Mouse (Mus musculus) hindbrain, embryonic 11.5 days (tissue): Measurements from ENCODE around the gene Agpat4. TPM values are rescaled to one million over a fixed set of nuclear protein-coding genes. Genes with fewer than 3 reads are reported as not detected.

Experiments
- ATAC-seq: fragments of 200-750 bp; cut with Nextera tagmentation; 2 replicates; pipeline ENCODE4 v1.8.0; 2017; ENCODE audit warnings: mild to moderate bottlenecking, moderate TSS enrichment, moderate library complexity; ENCODE audit not compliant: low FRiP score
- DNase-seq: peaks from one replicate; pipeline ENCODE4 v3.0.0-alpha.2; 2015; ENCODE audit warnings: low spot score
- H3K27ac ChIP-seq: fragments of 300-500 bp; sonication (generic); 2 replicates; pipeline ENCODE4 v1.5.1; 2014; ENCODE audit warnings: mild to moderate bottlenecking, low read depth, low read length
- H3K27me3 ChIP-seq: fragments of 300-500 bp; sonication (generic); 2 replicates; pipeline ENCODE4 v1.6.1; 2014; ENCODE audit warnings: mild to moderate bottlenecking, low read length, moderate library complexity, mixed read lengths; ENCODE audit not compliant: control insufficient read depth, insufficient read depth
- H3K36me3 ChIP-seq: fragments of 300-500 bp; sonication (generic); 2 replicates; pipeline ENCODE4 v1.6.1; 2014; ENCODE audit warnings: mild to moderate bottlenecking, low read length, moderate library complexity, mixed read lengths; ENCODE audit not compliant: control insufficient read depth, insufficient read depth
- H3K4me1 ChIP-seq: fragments of 300-500 bp; sonication (generic); replicated peaks from 2 replicates; pipeline ENCODE4 v1.6.1; 2014; ENCODE audit warnings: low read length, mixed read lengths; ENCODE audit not compliant: control insufficient read depth, insufficient read depth
- H3K4me2 ChIP-seq: fragments of 300-500 bp; sonication (generic); replicated peaks from 2 replicates; pipeline ENCODE4 v1.6.1; 2014; ENCODE audit warnings: mild to moderate bottlenecking, low read depth, low read length
- H3K4me3 ChIP-seq: fragments of 300-500 bp; sonication (generic); 2 replicates; pipeline ENCODE4 v1.5.1; 2014; ENCODE audit warnings: low read depth, low read length
- H3K9ac ChIP-seq: fragments of 300-500 bp; sonication (generic); 2 replicates; pipeline ENCODE4 v1.6.1; 2014; ENCODE audit warnings: low read depth, low read length
- H3K9me3 ChIP-seq: fragments of 300-500 bp; sonication (generic); 2 replicates; pipeline ENCODE4 v1.6.1; 2016; ENCODE audit warnings: low read length; ENCODE audit not compliant: control insufficient read depth
- WGBS: fragments of 180-500 bp; shearing (Covaris S2); extraction: QIAGEN DNeasy Blood & Tissue Kit; methylation state at CpG from one replicate; pipeline ENCODE4 v1.1.7; 2014; 5-methylcytosine and 5-hydroxymethylcytosine counted together
- polyA plus RNA-seq: library from polyadenylated mRNA; unstranded; fragments of >200 nt; fragmentation: Nextera tagmentation; extraction: Ambion mirVana; gene quantifications from 2 replicates; pipeline ENCODE4 v1.2.1, GENCODE M21; 2014

The Agpat4 gene
- polyA plus RNA-seq, 1 experiment from 2014 or later: 28.5 TPM

DNA sequence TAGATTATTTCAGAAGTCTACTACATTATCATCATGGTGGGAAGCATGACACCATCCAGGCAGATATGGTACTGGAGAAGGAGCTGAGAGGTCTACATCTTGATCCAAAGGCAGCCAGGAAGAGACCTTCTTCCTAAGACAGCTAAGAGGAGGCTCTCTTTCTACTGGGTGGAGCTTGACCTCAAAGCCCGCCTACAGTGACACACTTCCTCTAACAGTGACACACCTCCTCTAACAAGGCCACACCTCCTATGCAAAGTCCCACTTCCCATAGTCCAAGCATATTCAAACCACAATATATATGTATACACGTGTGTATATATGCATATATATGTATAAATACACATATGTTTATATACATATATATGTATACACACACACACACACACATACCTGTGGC is 32.5 kb downstream of the Agpat4 start:
- Histone ChIP-seq H3K27me3 (no peaks in the 10 kb centered on the region), H3K4me2 (no peak overlapping the region), H3K4me3 (no peak overlapping the region), H3K9me3 (no peaks in the 10 kb centered on the region), H3K27ac (no peak overlapping the region), H3K4me1 (no peaks in the 10 kb centered on the region), H3K36me3 (no peaks in the 10 kb centered on the region), H3K9ac (no peak overlapping the region)
- WGBS: 97% methylated on average over 2 of the region's 2 CpGs
- no peak for ATAC-seq
- no peak for DNase-seq

DNA sequence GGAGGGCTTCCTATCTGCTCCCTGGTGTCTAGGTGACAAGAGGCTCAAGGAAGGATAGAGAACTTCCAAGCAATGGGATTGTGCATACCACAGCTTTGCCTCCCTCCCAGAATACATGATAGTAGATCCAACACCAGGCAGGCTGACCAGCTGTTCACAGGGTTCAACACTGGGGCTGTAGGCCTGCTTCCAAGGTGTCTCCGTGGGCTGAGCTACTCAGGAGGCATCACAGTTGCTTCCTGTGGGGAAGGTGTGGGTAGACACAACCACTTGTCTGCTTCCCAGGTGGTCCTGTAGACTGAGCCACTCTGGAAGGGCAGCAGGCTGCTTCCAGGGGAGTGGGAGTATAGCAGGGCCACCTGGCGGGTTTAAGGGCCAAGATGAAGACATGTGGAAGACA is 35.8 kb downstream of the Agpat4 start:
- Histone ChIP-seq H3K4me2 (no peak overlapping the region), H3K9ac (no peak overlapping the region), H3K36me3 (no peaks in the 10 kb centered on the region)

DNA sequence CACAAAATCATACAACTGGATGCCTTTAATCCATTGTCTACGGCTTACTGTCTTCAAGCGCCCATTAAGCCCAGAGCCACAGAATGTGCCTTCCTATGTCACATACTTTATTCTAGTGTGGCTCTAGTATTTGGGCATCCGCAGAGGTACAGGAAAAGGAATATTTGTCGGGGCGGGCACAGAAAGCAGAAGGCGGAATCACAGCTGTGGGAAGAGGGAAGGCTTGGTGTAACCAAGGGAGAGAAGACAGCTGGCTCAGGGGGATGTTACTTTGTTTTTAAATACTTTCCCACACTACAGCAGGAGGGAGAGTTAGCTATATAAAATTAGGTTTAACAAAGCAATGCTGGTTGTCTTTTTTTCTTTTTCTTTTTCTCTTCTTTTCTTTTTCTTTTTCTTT is 36.7 kb downstream of the Agpat4 start:
- 86% methylated on average over 6 of the region's 6 CpGs for whole genome bisulfite sequencing
- no peak overlapping the region for H3K4me3 ChIP-seq
- H3K4me1 ChIP-seq: no peaks in the 10 kb centered on the region
- ATAC-seq (no peak), DNase-seq (no peak)
- H3K4me2 ChIP-seq: no peak overlapping the region
- no peaks in the 10 kb centered on the region for H3K9me3 ChIP-seq
- no peak overlapping the region for H3K9ac ChIP-seq
- no peak overlapping the region for H3K27ac ChIP-seq
- no peaks in the 10 kb centered on the region for H3K36me3 ChIP-seq
- no peaks in the 10 kb centered on the region for H3K27me3 ChIP-seq

More for the DNA sequence above, 35.8 kb downstream of the Agpat4 start:
- H3K27ac ChIP-seq: no peak overlapping the region
- H3K4me1 ChIP-seq: no peaks in the 10 kb centered on the region
- H3K27me3 ChIP-seq: no peaks in the 10 kb centered on the region
- ATAC-seq (no peak), DNase-seq (no peak)
- WGBS: 62% methylated on average over 2 of the region's 2 CpGs
- H3K9me3 ChIP-seq: no peaks in the 10 kb centered on the region
- no peak overlapping the region for H3K4me3 ChIP-seq

- H3K27me3 ChIP-seq: no peaks in the 10 kb centered on the region
- ATAC-seq (no peak), DNase-seq (no peak)
- no peak overlapping the region for H3K27ac ChIP-seq
- no peak overlapping the region for H3K4me2 ChIP-seq
- H3K4me1 ChIP-seq: no peaks in the 10 kb centered on the region
- H3K9me3 ChIP-seq: no peaks in the 10 kb centered on the region
- H3K9ac ChIP-seq: no peak overlapping the region
- H3K4me3 ChIP-seq: no peak overlapping the region
- H3K36me3 ChIP-seq: no peaks in the 10 kb centered on the region
- WGBS: 73% methylated on average over 4 of the region's 4 CpGs
These were observed 37.4 kb downstream of the Agpat4 start for GRCm38 (mm10) chr17:12155872-12156271.

GRCm38 (mm10) chr17:12156661-12157060 is 38.2 kb downstream of the Agpat4 start:
- ATAC-seq: no peak
- H3K27me3 ChIP-seq: no peaks in the 10 kb centered on the region
- 38% methylated on average over 3 of the region's 3 CpGs for WGBS

DNA sequence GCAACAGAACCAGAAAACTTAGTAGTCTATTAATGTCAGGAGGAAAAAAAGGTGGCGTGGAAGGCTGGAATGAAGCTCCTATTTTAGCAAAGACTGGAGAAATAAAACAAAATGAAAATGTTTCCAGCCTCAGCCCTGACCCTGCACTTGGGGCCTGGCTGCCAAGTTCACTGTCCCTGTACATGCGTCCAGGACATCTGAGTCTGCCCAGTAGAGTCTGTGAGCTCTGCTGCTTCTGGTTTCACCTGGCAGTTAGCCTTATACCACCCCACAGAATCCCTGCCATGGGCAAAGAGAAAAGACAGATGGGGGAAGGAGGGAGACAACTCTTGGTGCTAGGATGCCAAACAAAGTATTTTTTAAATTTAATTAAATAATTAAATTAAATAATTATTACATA is 38.7 kb downstream of the Agpat4 start:
- H3K36me3 ChIP-seq: no peaks in the 10 kb centered on the region
- ATAC-seq (no peak), DNase-seq (no peak)
- 86% methylated on average over 2 of the region's 2 CpGs for WGBS
- no peak overlapping the region for H3K27ac ChIP-seq
- H3K4me3 ChIP-seq: no peak overlapping the region
- H3K4me1 ChIP-seq: no peaks in the 10 kb centered on the region
- no peak overlapping the region for H3K9ac ChIP-seq
- no peak overlapping the region for H3K4me2 ChIP-seq
- H3K9me3 ChIP-seq: no peaks in the 10 kb centered on the region
- no peaks in the 10 kb centered on the region for H3K27me3 ChIP-seq

More at GRCm38 (mm10) chr17:12156661-12157060, 38.2 kb downstream of the Agpat4 start:
- no peak overlapping the region for H3K4me2 ChIP-seq
- no peak overlapping the region for H3K4me3 ChIP-seq
- H3K9me3 ChIP-seq: no peaks in the 10 kb centered on the region
- no peaks in the 10 kb centered on the region for H3K4me1 ChIP-seq
- no peak for DNase-seq
- no peak overlapping the region for H3K9ac ChIP-seq
- H3K27ac ChIP-seq: no peak overlapping the region
- H3K36me3 ChIP-seq: no peaks in the 10 kb centered on the region

- 87% methylated on average over 16 of the region's 16 CpGs for WGBS
- no peaks in the 10 kb centered on the region for H3K9me3 ChIP-seq
- ATAC-seq (no peak), DNase-seq (no peak)
- H3K4me2 ChIP-seq: no peak overlapping the region
- no peak overlapping the region for H3K27ac ChIP-seq
- no peak overlapping the region for H3K9ac ChIP-seq
- H3K27me3 ChIP-seq: no peaks in the 10 kb centered on the region
- 0 out of 2 replicates have a peak, but pooled peaks cover 2% of the 10 kb centered on the region for H3K4me1 ChIP-seq
- no peaks in the 10 kb centered on the region for H3K36me3 ChIP-seq
- no peak overlapping the region for H3K4me3 ChIP-seq
These were observed 40.9 kb downstream of the Agpat4 start for GRCm38 (mm10) chr17:12159187-12160060.

DNA sequence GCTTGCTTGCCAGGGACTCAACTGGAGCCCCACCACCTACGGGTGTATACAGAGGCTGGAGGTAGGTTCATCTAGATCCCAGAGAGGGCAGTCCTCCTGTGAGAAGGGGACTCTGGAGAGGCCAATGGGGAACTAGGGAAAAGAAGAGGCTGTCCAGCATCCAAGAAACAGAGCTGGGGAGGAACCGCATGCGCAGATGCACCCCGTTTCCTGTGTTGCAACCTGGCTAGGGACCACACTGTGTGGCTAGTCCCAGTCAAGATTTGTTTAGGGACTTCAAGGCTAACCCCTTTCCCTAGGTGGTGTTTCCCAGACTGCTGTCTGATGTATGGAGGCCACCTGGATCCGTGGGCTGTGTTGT is 41.5 kb downstream of the Agpat4 start:
- Histone ChIP-seq H3K9me3 (no peaks in the 10 kb centered on the region), H3K4me1 (0 out of 2 replicates have a peak, but pooled peaks cover 2% of the 10 kb centered on the region), H3K4me3 (no peak overlapping the region), H3K36me3 (no peaks in the 10 kb centered on the region), H3K27ac (no peak overlapping the region), H3K4me2 (no peak overlapping the region), H3K9ac (no peak overlapping the region), H3K27me3 (no peaks in the 10 kb centered on the region)
- no peak for DNase-seq
- WGBS: 96% methylated on average over 5 of the region's 5 CpGs
- no peak for ATAC-seq

DNA sequence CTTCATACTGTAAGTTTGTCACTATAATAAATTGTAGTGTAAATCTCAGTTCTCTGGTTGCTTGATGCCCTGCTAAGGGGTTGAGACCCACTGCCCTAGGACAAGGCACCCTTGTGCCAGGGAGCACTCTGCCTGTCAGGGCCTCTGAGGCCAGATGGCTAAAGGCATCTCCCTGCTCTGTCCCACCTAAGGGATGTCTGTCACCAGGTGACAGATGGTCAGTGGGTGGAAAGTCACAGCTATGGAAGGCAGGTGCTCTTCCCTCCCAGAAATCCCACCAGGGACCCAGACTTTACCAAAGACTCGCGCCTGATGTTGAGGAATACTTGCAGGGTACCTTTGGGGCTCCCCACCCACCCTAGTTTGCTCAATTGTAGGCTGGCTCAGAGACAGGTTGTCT is 42.0 kb downstream of the Agpat4 start:
- H3K27me3 ChIP-seq: no peaks in the 10 kb centered on the region
- 84% methylated on average over 2 of the region's 2 CpGs for WGBS

More for the DNA sequence above, 42.0 kb downstream of the Agpat4 start:
- DNase-seq (no peak), ATAC-seq (no peak)
- no peak overlapping the region for H3K27ac ChIP-seq
- no peaks in the 10 kb centered on the region for H3K36me3 ChIP-seq
- H3K4me3 ChIP-seq: no peak overlapping the region
- H3K9me3 ChIP-seq: no peaks in the 10 kb centered on the region
- no peak overlapping the region for H3K9ac ChIP-seq
- H3K4me2 ChIP-seq: no peak overlapping the region
- 0 out of 2 replicates have a peak, but pooled peaks cover 2% of the 10 kb centered on the region for H3K4me1 ChIP-seq
